Mouse (Mus musculus) ovary, postnatal 14 days (tissue): ENCODE data around the gene Hist1h4m.
"Not testable (repeated sequence)": the region's sequence is repeated elsewhere in the genome, so short reads cannot be mapped to it uniquely, and the experiment has no call there.

Source experiments
- DNase-seq: peaks from one replicate; pipeline ENCODE4 v3.0.0; 2022; ENCODE audit warnings: low spot score

Gene Hist1h4m

DNA sequence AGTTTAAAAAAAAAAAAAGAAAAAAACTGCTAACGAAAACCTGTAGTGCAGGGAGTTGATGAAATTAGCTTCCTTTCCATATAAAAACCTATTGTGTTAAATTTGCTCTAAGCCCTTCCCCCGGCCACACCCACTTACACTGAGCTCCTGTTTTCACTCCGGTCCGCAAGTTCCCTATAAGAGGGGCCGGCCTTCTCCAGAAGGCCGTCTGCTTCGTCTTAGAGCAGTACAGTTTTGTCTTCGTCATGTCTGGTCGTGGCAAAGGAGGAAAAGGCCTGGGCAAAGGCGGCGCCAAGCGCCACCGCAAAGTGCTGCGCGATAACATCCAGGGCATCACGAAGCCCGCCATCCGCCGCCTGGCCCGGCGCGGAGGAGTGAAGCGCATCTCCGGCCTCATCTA, at the start of gene Hist1h4m:
Gene Hist1h4m, plus strand, starts transcription at position 208 of the 400 bp plus-strand sequence.
- DNase-seq: not testable (repeated sequence)

DNA sequence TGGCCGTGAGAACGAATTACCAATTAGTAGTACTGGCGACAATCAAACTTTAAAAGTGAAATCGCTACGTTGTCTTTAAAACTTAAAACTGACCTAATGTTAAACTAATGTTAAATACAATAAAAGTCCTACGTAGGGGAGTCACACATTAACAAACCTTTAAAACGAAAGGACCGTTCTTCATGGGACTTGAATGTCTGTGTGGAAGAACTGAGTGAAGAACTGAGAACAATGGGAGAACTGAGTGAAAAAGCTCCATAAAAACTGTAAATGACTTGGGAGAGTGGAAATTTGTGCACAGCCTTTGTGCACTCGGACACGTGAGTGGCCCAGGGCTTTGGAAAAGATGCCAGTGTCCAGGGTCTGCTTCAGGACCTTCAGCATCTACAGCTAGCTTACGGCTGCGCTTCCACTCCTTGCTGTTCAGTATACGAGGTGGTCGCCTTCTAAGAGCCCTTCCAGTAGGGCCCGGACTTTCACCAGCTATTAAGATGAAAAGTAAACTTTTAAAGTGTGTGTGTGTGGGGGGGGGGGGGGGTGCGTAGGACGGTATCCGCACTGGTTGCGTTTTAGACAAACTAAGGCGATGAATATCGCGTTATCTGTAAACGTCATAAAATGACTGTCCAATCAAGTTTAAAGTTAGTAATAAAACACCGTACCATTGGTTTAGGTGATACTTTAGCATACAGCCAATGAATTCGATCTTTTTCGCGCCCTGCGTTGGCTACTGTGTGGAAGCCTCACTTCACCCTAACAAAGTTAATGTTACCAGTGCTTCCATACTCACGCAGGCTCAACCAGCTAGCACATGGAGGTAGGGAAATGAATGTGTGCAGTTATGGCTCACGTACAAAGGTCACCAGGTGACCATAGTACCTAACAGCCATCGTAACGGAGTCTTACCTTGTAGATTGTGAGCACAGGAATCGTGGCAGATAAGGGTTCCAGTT, 32.5 kb upstream of the Hist1h4m start:
- peak; percentile 43 for DNase-seq

GRCm38 (mm10) chr13:21779767-21780731, 31.5 kb upstream of the Hist1h4m start, which contains the start of gene Hist1h1b:
Gene Hist1h1b (minus strand): TSS chr13:21780625.
- peak; percentile 51 for DNase-seq

- DNase-seq: no peak
These were observed 30.5 kb upstream of the Hist1h4m start for GRCm38 (mm10) chr13:21781021-21781555.

GRCm38 (mm10) chr13:21781639-21782038, 29.9 kb upstream of the Hist1h4m start:
- DNase-seq: no peak

DNA sequence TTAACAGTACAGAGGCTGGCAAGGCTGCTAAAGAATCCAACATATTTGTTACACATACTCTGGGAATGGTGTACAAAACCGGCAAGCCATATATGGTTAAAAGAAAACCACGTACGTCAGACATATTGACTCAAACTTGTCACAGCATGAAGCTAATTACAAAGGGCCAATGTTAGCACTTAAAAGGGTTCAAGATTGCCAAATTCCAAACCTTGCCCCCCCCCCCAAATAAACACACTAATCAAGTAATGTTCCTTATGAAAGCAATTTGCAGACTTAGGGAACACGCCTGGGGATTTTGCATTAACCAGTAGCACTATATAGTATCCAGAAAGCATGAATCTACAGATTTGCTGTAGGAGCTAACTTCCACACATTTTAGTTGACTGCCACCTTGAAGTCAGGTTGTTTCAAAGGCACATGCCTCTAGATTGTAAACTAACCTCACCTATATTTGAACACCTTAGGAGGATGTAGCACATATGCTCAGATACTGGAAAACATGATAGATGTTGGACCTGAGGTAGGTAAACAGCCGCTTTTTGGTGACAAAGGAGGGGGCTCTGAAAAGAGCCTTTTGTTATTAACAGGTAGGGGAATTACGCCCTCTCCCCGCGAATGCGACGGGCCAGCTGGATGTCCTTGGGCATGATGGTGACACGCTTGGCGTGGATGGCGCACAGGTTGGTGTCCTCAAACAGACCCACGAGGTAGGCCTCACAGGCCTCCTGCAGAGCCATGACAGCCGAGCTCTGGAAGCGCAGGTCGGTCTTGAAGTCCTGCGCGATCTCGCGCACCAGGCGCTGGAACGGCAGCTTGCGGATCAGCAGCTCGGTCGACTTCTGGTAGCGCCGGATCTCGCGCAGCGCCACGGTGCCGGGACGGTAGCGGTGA, 28.9 kb upstream of the Hist1h4m start:
- DNase-seq: not testable (repeated sequence)

- peak; percentile 47 for DNase-seq
These were observed 28.3 kb upstream of the Hist1h4m start, which contains the start of gene Hist1h3i for GRCm38 (mm10) chr13:21783255-21783617. Gene Hist1h3i (minus strand): TSS chr13:21783370.

GRCm38 (mm10) chr13:21783734-21784161, 27.8 kb upstream of the Hist1h4m start:
- DNase-seq: no peak

- DNase-seq: no peak
These were observed 27.2 kb upstream of the Hist1h4m start for GRCm38 (mm10) chr13:21784311-21784710.

GRCm38 (mm10) chr13:21786189-21786898, 25.2 kb upstream of the Hist1h4m start:
- DNase-seq: no peak

- DNase-seq: peak; percentile 91
These were observed 24.5 kb upstream of the Hist1h4m start, which contains the start of the genes Hist1h2an and Hist1h2bp for GRCm38 (mm10) chr13:21786899-21787629. Gene Hist1h2an (minus strand): TSS chr13:21787218. Gene Hist1h2bp (plus strand): TSS chr13:21787461.

DNA sequence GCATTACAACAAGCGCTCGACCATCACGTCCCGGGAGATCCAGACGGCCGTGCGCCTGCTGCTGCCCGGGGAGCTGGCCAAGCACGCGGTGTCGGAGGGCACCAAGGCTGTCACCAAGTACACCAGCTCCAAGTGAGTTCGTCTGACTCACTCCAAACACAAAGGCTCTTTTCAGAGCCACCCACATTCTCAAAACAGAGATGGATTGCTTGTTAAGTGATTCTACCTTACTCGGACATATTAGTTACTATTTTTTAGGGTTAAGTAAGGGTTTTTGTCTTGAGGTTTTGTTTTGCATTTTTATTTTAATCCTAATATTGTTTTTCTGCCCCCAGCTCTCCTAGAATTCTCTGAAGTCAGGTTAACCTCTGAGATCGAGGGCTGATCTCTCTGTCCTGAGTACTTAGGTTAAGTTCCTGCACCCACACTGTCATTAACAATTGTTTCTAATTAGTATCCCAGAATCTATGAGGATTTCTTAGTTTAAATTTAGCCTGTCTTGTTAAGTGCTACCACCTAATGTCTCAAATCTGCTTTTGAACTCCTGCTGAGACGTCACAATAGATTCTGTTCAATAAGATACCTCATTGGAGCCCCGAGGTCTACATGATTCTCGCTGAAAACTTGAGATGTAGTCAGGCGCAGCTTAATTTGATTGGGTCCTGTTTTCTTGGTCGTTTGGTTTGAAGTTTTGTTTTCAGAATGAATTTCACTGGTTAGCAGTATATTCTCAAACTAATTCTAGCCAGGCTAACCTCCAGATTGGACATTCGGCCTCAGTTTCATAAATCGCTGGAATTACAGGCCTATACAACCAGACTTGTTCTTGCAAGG, 23.6 kb upstream of the Hist1h4m start:
- DNase-seq: no peak

DNA sequence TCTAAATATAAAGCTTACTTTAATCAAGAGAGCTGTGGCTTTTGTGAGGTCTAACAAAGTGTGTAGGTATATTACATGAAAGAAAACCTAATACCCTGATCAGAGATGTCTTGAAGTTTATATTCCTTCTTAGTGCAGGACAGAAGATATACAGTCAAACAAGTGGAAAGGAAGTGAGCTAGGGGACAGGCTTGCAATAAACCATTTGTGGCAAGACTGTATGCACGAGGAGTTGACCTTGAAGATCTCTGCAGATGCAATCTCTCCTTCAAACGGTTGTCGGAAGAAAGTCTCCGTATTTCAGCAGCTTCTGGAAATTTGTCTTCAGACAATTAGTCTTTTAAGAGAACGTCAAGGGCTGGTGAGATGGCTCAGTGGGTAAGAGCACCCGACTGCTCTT, 21.6 kb upstream of the Hist1h4m start:
- DNase-seq: no peak

- DNase-seq: no peak
These were observed 20.8 kb upstream of the Hist1h4m start for GRCm38 (mm10) chr13:21790601-21791283.

- DNase-seq: no peak
These were observed 16.0 kb upstream of the Hist1h4m start for GRCm38 (mm10) chr13:21795584-21795983.

GRCm38 (mm10) chr13:21797163-21797562, 14.4 kb upstream of the Hist1h4m start:
- DNase-seq: not testable (repeated sequence)

GRCm38 (mm10) chr13:21803058-21803457, 8.5 kb upstream of the Hist1h4m start:
- DNase-seq: not testable (repeated sequence)

DNA sequence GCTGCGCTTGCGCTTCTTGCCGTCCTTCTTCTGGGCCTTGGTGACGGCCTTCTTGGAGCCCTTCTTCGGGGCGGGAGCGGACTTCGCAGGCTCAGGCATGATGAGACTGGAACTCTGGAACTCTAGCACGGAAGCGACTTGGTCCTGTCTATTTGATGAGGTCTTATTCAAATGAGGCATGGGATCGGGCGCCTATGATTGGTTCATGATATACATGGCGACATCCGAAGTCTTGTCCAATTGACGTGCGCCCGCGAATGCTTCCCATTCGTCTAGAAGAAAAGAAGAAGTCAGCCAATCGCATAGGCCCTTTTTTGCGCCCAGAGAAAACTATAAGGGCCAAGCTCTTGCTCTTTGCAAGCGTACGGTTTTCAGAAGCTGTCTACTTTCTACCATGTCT, 1.5 kb upstream of the Hist1h4m start, which contains the start of the genes Hist1h2bq and Hist1h2ao:
Gene Hist1h2bq, minus strand, starts transcription at position 125 of the 400 bp plus-strand sequence.
Gene Hist1h2ao, plus strand, starts transcription at position 393 of the 400 bp plus-strand sequence.
- not testable (repeated sequence) for DNase-seq
